Mouse (Mus musculus) activated CD4-positive, CD25-positive, alpha-beta regulatory T cell, adult 4 months (primary cell): ENCODE results near the gene Laptm4a. TPM values are rescaled to one million over a fixed set of nuclear protein-coding genes. Genes with fewer than 3 reads are reported as not detected.

ENCODE experiments used
- ATAC-seq: one replicate; pipeline ENCODE4 v1.8.0; 2017
- polyA plus RNA-seq, 2 experiments: library from polyadenylated mRNA; unstranded; fragments of 100-300 nt; shearing (Covaris generic); gene quantifications; one replicate each; pipeline ENCODE4 v1.2.1; 2017

Gene Laptm4a
- polyA plus RNA-seq, 2 experiments from 2014 or later, result 114 to 152 TPM

DNA sequence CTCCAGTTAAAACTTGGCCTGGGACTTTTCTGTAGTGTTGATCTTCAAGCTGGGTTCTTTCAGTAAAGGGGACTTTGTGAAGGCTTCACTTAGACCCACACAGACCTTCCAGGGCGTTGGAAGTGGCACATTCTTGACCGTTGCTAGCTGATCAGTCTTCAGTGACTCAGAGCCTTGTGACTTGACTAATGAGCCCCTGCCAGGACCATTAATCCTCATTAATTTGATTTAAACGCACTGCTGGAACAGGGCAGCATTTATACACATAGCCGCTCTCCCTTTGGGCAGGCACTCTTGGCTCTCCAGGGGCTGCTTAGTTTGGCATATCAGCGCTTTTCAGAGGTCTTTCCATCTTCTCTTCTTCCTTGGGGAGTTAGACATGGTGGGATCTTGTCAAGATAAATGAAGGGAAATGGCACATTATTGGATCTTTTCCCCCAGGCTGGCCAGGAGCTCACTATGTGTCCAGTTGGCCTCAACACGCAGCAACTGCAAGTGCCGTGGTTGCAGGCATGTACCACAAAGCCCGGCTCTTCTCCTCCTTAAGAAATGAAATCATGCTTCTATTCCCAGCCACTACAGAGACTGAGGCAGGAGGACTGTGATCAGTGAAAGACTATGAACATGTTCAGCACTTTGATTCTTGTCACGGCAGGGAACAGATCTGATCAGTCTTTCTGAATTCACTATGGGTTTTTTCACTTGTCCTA is 40.3 kb downstream of the Laptm4a start:
- ATAC-seq, result no peak

DNA sequence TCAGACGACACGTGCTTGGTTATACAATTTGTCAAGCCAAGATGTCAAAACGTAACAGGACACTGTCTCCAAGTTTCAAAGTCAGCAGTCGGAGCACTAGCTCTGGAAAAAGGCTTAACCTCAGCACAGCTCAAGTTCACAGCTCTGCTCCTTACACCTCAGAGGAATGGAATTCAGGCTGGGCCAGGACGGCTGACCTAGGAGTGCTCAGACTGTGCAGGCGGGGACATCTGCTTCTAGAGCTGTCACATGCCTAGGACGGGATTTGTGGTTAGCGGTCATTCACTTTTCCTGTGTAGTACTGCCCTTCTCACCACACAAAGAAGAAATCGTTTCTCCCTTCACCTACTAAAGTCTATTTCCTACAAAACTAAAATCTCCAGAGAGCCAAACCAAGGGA is 48.4 kb downstream of the Laptm4a start:
- ATAC-seq, result no peak

GRCm38 (mm10) chr12:8973820-8974465 is 52.5 kb downstream of the Laptm4a start, which contains the start of gene Wdr35:
Wdr35 (plus strand) TSS chr12:8973892.
- peak; percentile 100 for ATAC-seq

GRCm38 (mm10) chr12:8975076-8975475 is 53.6 kb downstream of the Laptm4a start:
- ATAC-seq, result no peak

Other genes with a start within 250 kb of the Laptm4a start
- gene Pum2, start 247.5 kb upstream of the Laptm4a start, polyA plus RNA-seq, result 10 to 100 TPM; 55.7 to 63.1 TPM
- gene Sdc1, start 150.3 kb upstream of the Laptm4a start, polyA plus RNA-seq, result under 1 TPM in 1 of 2 experiments, not detected in 1; 0.32 TPM
- gene Matn3, start 26.3 kb downstream of the Laptm4a start, polyA plus RNA-seq, result not detected
- gene Wdr35, start 52.2 kb downstream of the Laptm4a start, polyA plus RNA-seq, result 1 to 10 TPM; 3.0 to 3.4 TPM
- gene Ttc32, start 108.3 kb downstream of the Laptm4a start, polyA plus RNA-seq, result 10 to 100 TPM in 1 of 2 experiments, 1 to 10 TPM in 1; 9.6 to 12.7 TPM